Mouse (Mus musculus) ES-CJ7 (cell line): ENCODE data around the gene Ppp2r5c.
A peak's percentile ranks its signal among the peaks of the same experiment; 100 is the strongest.

ENCODE experiments used
- DNase-seq: peaks from one replicate; pipeline ENCODE4 v3.0.0; 2011; ENCODE audit warnings: low read depth, low spot score

The Ppp2r5c gene

DNA sequence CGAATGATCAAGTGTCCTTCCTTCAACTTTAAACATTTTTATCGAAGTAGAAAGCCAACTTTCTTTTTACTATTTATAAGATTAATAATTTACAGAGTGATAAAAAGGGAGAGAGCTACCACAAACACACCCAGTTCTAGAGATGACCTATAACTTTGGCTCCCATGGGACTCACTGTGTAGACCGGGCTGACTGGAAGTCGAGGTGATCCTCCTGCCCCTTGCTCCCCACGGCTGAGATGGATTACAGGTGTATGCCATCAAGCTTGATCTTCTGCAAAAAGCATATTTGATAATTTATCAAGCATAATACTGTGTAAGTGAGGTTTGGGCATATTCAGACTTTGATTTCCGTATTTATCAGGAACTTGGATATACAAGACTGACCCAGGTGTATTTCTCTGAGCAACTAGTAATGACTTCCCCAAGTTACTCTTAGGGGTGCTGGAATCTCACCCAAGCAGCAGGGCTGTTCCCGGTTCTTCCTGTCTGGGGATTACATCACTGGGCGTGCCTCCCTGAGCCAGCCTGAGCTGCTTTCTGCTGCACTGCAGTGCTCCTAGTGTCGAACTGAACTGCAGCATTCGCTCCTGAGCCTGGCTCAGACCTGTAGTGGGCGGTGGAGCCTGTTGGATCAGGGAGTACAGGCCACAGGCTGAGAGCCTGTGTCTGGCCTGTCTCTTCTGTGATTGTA lies 161.7 kb downstream of the Ppp2r5c start:
- peak; percentile 95 for DNase-seq

DNA sequence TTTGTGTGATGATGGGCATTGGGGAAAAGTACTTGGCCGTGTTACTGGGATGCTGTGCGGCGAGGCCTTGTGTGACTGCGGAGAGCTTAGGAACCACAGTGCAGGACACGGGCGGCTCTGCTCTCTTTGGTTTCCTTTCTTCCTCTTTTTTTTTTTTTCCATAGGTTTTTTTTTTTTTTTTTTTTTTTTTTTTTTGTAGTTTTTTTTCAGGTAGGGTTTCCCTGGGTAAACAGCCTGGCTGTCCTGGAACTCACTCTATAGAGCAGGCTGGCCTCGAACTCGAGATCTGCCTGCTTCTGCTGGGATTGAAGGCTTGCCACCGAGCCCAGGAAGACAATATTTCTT lies 162.2 kb downstream of the Ppp2r5c start:
- DNase-seq: no peak

DNA sequence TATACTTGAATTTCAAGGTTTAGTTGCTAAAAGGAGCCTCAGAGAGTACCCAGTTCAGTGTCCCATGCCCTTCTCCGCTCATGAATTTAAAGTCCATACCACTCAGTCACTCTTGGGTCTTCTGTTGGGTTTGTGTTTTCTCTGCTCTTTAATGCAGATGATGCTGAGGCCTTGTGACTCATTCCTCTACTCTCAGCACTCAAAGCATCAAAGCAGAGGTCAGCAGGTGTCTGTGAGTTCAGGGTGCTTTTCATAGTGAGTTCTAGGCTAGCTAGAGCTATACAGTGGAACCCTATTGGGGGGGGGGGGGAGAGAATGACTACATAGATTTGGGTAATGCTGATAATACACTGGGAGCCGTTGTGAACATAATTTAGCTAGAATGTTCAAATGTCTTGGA lies 163.8 kb downstream of the Ppp2r5c start:
- no peak for DNase-seq

DNA sequence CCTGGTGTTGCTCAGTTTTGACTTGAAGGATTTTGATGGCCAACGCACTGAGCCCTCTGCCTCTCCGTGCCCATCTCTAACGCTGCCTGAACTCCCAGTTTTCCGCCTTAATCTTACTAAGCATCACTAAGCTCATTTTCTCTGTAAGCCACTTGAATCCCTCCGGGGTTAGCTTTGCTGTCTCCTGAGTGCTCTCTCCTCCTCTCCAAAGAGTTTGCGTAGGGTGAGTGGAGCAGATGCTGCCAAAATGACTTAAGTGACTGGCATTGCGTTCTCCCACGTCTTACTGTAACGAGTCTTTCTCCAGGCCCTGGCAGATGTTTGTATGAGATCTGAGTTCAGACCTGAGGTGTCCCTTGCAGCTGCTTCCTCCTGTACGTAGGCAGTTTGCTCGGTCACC lies 183.1 kb downstream of the Ppp2r5c start:
- no peak for DNase-seq
